Mouse (Mus musculus) erythroid progenitor cell, adult 5-6 weeks (primary cell): Measurements from ENCODE around the gene Rpl13a. TPM values are rescaled to one million over a fixed set of nuclear protein-coding genes. Genes with fewer than 3 reads are reported as not detected.
"Not testable (repeated sequence)": the region's sequence is repeated elsewhere in the genome, so short reads cannot be mapped to it uniquely, and the experiment has no call there.

Source experiments
- ATAC-seq: replicated peaks from 2 replicates; pipeline ENCODE4 v1.8.0; 2016; ENCODE audit warnings: moderate number of reproducible peaks, mild to moderate bottlenecking, moderate TSS enrichment, inconsistent platforms; ENCODE audit not compliant: poor library complexity, low FRiP score, severe bottlenecking
- total RNA-seq, 2 experiments: library from RNA; stranded (forward) in 1 of 2; stranded (reverse) in 1 of 2; fragments of 150-400 nt in 1 of 2; fragments of 186-747, 209-891 nt in 1 of 2; gene quantifications; 2 replicates each; pipeline versions ENCODE4 v1.2.3 to v1.2.4; 2015 to 2017; ENCODE audit warnings: low replicate concordance in 2 of 2

Rpl13a gene
- total RNA-seq, 2 experiments from 2014 or later = 800 to 918 TPM

GRCm38 (mm10) chr7:45139904-45140723 lies 11.6 kb upstream of the Rpl13a start:
- no peak for ATAC-seq

GRCm38 (mm10) chr7:45138403-45138802 lies 9.8 kb upstream of the Rpl13a start:
- no peak for ATAC-seq

- no peak for ATAC-seq
Measured at GRCm38 (mm10) chr7:45137171-45138006, 8.8 kb upstream of the Rpl13a start.

DNA sequence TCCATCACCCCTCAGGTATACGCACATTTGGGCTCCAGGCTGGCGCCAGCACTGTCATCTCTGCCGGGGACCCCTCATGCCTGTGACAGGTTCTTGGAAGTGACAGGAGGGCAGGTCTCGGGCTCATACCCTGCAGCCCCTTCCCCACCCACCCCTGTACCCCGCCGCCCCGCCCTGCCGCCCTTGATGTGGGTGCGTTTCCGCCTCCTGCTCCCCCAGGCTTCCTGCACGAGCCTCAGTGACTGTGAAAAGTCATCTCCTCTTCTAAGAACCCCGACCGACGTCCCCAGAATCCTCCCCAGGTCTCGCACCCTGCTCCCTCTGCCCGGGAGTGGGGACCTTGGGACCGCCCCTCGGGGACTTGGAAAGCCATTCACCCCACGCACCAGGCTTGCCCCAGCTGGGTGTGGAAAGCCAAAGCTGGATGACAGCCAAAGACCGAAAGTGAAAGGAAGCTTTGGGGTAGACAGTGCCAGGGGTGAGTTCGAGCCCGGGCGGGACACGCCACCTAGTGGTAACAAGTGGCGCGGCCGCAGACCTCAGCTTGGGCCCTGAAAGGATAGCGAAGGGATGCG lies 7.5 kb upstream of the Rpl13a start, which contains the start of the genes Gm45713 and Flt3l:
Gene Gm45713 (minus strand): TSS at position 239 of the 575 bp plus-strand sequence.
Gene Flt3l (minus strand): TSS at position 440 of the 575 bp plus-strand sequence.
- ATAC-seq = peak; percentile 85

GRCm38 (mm10) chr7:45135370-45135769 lies 6.8 kb upstream of the Rpl13a start:
- ATAC-seq = 0 out of 2 replicates have a peak, but pooled peaks have one; percentile 1

GRCm38 (mm10) chr7:45134544-45135026 lies 6.0 kb upstream of the Rpl13a start:
- ATAC-seq = peak; percentile 41

- no peak for ATAC-seq
Measured at GRCm38 (mm10) chr7:45133446-45134159, 5.0 kb upstream of the Rpl13a start.

GRCm38 (mm10) chr7:45131850-45132249 lies 3.3 kb upstream of the Rpl13a start:
- ATAC-seq = no peak

DNA sequence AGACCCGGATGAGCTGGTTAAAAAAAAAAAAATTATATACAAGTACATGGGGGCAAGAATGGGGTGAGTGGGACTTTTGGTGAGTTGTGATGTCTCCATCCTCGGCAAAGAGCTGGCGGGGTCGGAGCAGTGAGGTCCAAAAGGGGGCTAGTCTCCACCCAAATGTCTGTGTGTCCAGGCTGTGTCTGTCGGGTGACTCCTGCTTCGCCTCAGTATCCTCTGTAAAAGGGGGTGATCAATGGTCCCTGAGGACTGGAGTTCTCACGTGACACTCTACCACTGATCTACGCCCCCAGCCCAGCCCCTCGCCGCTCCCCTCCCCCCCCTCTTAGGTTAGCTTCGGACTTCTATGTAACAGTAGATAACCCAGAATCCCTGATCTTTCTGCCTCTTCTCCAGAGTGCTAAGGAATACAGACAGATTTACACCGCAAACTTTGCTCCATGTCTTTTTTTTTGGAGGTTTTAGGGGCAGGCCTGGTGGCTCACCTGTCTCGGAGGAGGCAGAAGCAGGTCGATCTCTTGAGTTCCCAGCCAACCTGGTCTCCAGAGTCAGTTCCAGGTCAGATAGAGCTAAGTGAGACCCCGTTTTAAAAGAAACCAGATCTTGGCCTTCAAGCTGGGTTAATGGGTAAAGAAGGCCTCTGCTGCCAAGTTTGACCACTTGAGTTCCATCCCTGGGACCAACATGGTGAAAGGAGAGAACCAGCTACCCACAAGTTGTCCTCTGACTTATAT lies 1.4 kb upstream of the Rpl13a start:
- ATAC-seq = no peak

DNA sequence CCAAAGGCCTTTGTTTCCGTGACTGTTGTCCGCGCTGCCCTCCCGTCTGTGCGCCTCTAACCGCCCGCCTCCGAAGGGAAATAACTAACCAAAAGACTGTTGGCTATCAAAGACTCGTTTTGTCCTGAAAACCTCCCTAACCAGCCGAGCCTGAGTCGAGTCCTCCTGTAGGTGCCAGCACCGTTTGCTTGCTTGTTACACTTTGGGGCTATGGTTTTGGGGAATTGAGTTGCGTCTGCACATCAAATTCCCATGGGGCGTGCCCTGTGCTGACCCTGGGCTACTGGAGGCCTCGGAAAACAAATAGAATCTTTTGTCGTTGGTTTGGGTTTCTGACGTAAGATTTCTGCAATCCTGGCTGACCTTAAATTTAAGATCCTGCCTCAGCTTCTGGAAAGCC lies 757 bp upstream of the Rpl13a start:
- peak; percentile 9 for ATAC-seq

- ATAC-seq = no peak
Measured at GRCm38 (mm10) chr7:45127700-45128224, 799 bp downstream of the Rpl13a start.

DNA sequence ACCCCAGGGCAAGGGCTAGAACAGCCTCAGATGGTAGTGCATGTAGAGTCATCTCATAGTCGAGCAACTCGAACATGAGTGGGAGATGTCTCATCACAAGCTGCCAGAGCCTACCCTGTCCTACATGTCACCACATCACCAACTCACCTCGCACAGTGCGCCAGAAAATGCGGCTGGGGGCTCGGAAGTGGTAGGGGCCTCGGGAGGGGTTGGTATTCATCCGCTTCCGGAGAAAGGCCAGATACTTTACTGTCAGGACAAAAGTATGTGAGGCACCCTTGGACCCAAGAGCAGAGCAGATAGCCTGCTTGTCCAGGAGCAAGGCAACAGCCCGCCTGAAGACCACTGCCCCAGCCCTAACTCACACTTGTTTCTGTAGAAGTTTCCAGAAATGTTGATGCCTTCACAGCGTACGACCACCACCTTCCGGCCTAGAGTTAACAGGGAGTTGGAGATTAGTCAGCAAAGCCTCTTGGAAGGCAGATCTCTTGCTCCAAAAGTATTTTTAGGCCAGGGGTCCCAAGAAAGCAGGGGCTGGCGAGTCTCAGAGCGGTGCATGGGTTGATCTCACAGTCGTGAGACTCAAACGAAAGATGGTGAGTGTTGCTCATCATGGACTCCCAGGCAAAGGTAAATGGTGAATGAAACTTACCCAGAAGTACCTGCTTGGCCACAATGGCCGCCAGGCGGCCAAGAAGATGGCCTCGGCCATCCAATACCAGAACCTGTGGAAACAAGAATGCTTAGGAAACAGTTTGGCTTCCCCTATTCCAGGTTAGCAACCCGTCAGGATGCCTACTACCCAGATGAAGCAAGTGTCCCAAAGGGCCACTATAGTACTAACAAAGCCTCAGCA lies 1.5 kb downstream of the Rpl13a start:
- no peak for ATAC-seq

GRCm38 (mm10) chr7:45126147-45126843 lies 2.3 kb downstream of the Rpl13a start:
- no peak for ATAC-seq

DNA sequence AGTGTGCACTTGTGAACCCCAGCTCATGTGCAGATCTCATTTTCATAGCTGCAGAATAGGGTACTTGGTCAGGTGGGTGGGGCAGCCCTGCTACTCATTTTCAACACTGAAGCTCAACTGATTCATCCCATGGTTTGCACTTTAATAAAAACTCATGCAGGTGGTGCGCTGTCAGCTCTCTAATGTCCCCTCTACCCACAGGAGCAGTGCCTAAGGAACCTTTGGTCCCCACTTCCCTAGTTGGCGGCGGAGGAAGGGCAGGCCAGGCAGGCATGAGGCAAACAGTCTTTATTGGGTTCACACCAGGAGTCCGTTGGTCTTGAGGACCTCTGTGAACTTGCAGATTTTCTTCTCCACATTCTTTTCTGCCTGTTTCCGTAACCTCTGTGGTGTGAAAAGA lies 2.9 kb downstream of the Rpl13a start:
- not testable (repeated sequence) for ATAC-seq

DNA sequence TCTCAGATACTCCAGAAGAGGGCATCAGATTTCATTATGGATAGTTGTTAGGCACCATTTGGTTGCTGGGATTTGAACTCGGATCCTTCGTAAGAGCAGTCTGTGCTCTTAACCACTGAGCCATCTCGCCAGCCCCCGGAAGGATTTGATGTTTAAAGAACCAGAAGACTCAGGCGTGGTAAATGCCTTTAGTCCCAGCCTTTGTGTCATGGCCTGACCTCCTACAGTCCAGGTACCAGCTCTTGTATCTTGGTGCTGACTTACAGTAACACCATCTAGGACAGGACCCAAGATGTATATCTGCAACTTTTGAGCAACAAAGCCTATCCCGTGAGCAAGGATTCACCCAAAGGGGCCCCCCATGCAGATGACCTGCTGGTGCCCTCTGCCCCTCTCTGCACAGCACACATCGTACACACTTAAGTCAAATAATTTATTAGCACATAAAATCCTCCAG lies 3.4 kb downstream of the Rpl13a start:
- no peak for ATAC-seq

DNA sequence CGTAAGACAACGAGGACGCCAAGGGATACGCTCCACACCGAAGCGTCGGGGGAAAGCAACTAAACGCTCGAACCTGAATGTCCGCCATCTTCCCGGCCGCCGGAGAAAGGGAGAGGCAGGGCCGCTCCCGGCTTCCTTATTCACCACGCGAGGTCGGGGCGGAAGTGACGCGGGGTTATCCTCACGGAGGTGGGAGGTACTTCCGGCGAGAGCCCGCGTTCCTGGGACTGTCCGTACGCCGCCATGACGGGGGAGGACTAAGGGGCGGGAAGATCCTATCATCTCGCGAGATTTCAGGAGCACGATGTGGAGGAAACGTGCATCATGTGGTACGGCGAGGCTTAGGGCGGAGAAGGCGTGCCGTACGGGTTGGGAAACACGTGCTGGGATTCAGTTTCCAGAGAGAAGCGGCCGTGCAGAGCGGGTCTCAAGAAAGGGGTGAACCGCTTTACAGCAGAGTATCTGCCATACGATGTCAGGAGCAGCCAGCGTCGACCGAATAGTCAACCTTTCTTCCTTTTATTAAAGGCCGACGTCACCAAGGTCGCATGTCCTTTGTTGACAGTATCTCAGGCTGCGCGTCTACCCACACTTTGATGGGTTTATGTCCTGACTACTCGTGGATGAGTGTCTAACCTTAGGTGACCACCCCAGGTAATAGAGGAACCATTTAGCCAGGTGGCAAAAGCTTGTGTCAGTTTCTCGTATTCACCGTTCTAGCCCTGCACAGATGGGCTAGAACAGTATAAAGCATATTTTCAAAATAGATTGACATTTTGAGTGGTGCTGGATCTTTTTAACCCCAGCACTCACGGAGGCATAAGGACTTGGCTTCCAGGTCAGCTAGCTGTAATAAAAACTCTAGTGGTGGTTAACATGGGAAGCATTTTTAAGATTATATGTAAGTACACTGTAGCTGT lies 4.1 kb downstream of the Rpl13a start, which contains the start of gene Rps11:
Gene Rps11 (minus strand): TSS at position 216 of the 920 bp plus-strand sequence.
- ATAC-seq = peak; percentile 80
